Mouse (Mus musculus) embryonic stem cell, embryonic (primary cell): ENCODE data around the gene Obsl1.

Experiments used
- CTCF ChIA-PET, 4 experiments: fragments of 300-600 bp in 2 of 4; fragments of 350-600 bp in 2 of 4; sonication (Branson Sonifier 250); formaldehyde crosslinking; loops; one replicate each; lab custom pipeline; 2022; ENCODE audit warnings: inconsistent platforms in 2 of 4; lab: Charles Lee
- POLR2A ChIA-PET, 4 experiments: fragments of 300-600 bp in 2 of 4; fragments of 350-600 bp in 2 of 4; sonication (Branson Sonifier 250); formaldehyde crosslinking; loops; one replicate each; lab custom pipeline; 2022; ENCODE audit warnings: antibody characterized with exemption in 4 of 4, inconsistent platforms in 1 of 4; lab: Charles Lee

The Obsl1 gene

DNA sequence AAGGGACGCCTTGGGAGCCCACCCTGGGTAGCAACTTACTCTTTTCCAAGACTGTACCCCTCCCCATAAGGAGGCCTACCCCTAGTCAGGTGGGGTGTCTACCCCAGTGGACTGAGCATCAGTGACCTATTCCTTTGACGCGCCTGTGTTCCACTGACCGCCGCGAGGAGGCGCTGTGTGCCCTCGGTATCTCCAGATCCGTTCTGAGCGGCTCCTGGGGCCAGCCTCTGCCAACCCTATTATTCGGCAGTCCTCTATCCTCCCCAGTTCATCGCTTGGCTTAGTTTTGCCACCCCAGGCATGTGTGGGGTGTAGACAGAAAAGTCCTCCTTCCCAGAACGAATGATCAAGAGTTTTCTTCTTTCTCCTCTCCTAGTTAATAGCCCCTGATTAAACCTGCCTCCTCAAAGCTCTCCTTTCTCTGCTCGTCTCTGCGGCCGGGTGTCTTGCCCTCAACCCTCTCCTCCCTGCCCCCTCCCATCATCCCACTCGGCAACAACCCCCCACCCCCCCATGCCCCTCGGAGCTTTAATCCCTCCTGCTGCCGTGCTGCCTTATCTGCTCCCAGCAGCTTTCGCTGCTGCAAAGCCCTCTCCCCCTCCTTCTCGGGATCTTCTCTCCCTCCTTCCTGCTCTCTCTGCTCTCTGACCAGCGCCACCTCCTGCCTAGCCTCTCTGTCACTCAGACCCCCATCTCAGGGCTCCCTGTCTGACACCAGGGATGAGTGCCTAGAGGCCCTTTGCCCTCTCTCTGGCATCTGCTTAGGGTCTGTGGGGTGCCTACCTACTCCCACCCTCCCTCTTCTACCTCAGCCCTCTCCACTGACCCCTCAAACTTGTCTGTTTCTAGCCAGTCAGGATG lies 60.3 kb downstream of the Obsl1 start:
- CTCF ChIA-PET, result interaction anchor here in 3 of 4 experiments (0.6 to 4.5 kb wide), 13 partner anchors 8 to 573 kb away, joined by 3 to 28 read pairs (median 4); partner anchors contain the start of gene Gmppa (in 1 of the 3)
- POLR2A ChIA-PET, result interaction anchor here in 3 of 4 experiments (1.3 to 5.4 kb wide), 5 partner anchors 10 to 128 kb away, joined by 3 to 21 read pairs (median 4); partner anchors contain the start of genes Gmppa (in 3 of the 3), Chpf (in 1 of the 3), Dnpep (in 1 of the 3) and Tmem198 (in 1 of the 3)

- CTCF ChIA-PET, result interaction anchor here in 3 of 4 experiments (0.6 to 4.4 kb wide), 9 partner anchors 9 to 573 kb away, joined by 3 to 28 read pairs (median 4); partner anchors contain the start of gene Gmppa (in 1 of the 3)
- POLR2A ChIA-PET, result interaction anchor here in 2 of 4 experiments (1.3 to 5.4 kb wide), 5 partner anchors 9 to 127 kb away, joined by 3 to 21 read pairs (median 8); partner anchors contain the start of genes Gmppa (in 2 of the 2), Chpf (in 1 of the 2), Dnpep (in 1 of the 2) and Tmem198 (in 1 of the 2)
Observed at GRCm38 (mm10) chr1:75445141-75445701, 61.0 kb downstream of the Obsl1 start.

GRCm38 (mm10) chr1:75444208-75444607 lies 62.0 kb downstream of the Obsl1 start:
- ChIA-PET POLR2A (interaction anchor here in 3 of 4 experiments (0.5 to 2.0 kb wide), 14 partner anchors 9 to 139 kb away, joined by 3 to 11 read pairs (median 4); partner anchors contain the start of genes Gmppa (in 3 of the 3), Chpf (in 1 of the 3), Slc4a3 (in 1 of the 3) and Tmem198 (in 1 of the 3)), CTCF (interaction anchor here (0.5 to 2.9 kb wide), 16 partner anchors 9 to 101 kb away, joined by 3 to 18 read pairs (median 6); partner anchors contain the start of gene Gmppa (in 1 of the 4))

GRCm38 (mm10) chr1:75443247-75444024 lies 62.8 kb downstream of the Obsl1 start:
- POLR2A ChIA-PET, result interaction anchor here (0.5 to 2.0 kb wide), 44 partner anchors 8 to 263 kb away, joined by 3 to 12 read pairs (median 4); partner anchors contain the start of genes Gmppa (in 3 of the 4), Abcb6 (in 1 of the 4), Chpf (in 1 of the 4) and Slc4a3 (in 1 of the 4)
- CTCF ChIA-PET, result interaction anchor here (0.5 to 2.9 kb wide), 38 partner anchors 8 to 830 kb away, joined by 3 to 18 read pairs (median 4); partner anchors contain the start of genes Chpf (in 1 of the 4), Gmppa (in 1 of the 4), Slc4a3 (in 1 of the 4) and Tmem198 (in 1 of the 4)

DNA sequence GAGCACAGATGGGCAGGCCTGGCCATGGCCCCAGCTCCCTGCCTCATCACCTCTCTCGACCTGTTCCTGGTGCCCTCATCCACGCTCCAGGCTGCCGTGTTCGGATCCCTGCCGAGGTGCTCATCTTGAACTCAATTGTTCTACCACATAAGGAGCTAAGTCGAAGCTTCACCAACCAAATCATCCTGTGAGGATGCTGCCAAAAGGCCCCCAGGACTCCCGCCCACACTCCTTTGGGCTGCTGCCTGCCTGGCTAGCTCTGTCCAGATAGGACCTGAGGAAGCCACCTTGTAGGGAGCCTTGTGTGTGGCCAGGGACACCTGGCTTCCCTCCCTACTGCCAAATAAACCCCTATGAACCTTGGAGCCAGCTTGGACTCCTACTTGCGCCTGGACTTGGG lies 63.4 kb downstream of the Obsl1 start:
- ChIA-PET POLR2A (interaction anchor here (0.5 to 2.0 kb wide), 35 partner anchors 9 to 262 kb away, joined by 3 to 12 read pairs (median 4); partner anchors contain the start of genes Abcb6 (in 1 of the 4), Chpf (in 1 of the 4) and Tmem198 (in 1 of the 4)), CTCF (interaction anchor here in 3 of 4 experiments (0.6 to 2.9 kb wide), 32 partner anchors 9 to 829 kb away, joined by 3 to 18 read pairs (median 4); partner anchors contain the start of genes Chpf (in 1 of the 3) and Tmem198 (in 1 of the 3))

DNA sequence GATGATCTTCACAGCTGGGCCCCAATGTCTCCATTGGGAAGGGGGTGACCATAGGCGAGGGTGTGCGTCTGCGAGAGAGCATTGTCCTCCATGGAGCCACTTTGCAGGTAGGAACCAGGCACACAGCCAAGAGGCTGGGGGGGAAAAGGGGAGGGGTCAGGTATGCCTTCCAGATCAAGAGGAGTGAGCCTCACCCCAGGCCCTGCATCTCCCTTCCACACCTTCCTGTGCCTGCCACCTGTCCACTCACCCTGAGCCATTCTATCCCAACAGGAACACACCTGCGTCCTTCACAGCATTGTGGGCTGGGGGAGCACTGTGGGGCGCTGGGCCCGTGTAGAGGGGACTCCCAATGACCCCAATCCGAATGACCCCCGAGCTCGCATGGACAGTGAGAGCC lies 64.1 kb downstream of the Obsl1 start:
- POLR2A ChIA-PET, result interaction anchor here in 3 of 4 experiments (0.5 to 2.0 kb wide), 24 partner anchors 9 to 262 kb away, joined by 3 to 12 read pairs (median 4); partner anchors contain the start of genes Abcb6 (in 1 of the 3), Chpf (in 1 of the 3) and Tmem198 (in 1 of the 3)
- CTCF ChIA-PET, result interaction anchor here in 3 of 4 experiments (0.6 to 2.9 kb wide), 19 partner anchors 8 to 117 kb away, joined by 3 to 18 read pairs (median 8); partner anchors contain the start of genes Chpf (in 1 of the 3) and Tmem198 (in 1 of the 3)

GRCm38 (mm10) chr1:75441471-75441996 lies 64.7 kb downstream of the Obsl1 start:
- CTCF ChIA-PET, result interaction anchor here in 1 of 4 experiments (1.7 kb wide), 2 partner anchors 36 to 101 kb away, joined by 4 read pairs; no protein-coding TSS in a partner anchor

DNA sequence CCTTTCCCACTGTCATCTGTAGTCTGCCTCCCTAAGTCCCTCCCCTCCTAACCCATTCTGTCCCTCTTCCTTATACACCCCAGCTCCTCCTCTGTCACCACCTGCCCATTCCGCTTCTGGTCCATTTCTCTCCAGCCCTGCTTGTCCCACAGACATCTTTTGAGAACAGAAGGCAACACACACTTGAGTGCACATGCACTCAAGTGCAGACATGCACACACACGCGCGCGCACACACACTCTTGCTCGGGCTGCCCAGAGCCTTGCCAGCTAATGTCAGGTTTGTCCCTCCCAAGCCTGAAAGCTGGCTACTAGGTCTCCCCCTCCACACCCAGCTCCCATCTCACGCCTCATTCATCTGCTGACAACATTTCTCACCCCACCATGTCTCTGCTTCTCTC lies 65.6 kb downstream of the Obsl1 start:
- ChIA-PET CTCF (interaction anchor here in 1 of 4 experiments (0.6 to 1.7 kb wide), 2 partner anchors 20 to 37 kb away, joined by 3 to 4 read pairs; no protein-coding TSS in a partner anchor), POLR2A (interaction anchor here in 2 of 4 experiments (0.8 to 1.2 kb wide), 3 partner anchors 9 to 46 kb away, joined by 3 read pairs; no protein-coding TSS in a partner anchor)

More at GRCm38 (mm10) chr1:75441471-75441996, 64.7 kb downstream of the Obsl1 start:
- POLR2A ChIA-PET, result interaction anchor here in 3 of 4 experiments (0.6 to 2.0 kb wide), 8 partner anchors 13 to 354 kb away, joined by 3 to 12 read pairs (median 6); partner anchors contain the start of genes Chpf (in 1 of the 3) and Tmem198 (in 1 of the 3)

DNA sequence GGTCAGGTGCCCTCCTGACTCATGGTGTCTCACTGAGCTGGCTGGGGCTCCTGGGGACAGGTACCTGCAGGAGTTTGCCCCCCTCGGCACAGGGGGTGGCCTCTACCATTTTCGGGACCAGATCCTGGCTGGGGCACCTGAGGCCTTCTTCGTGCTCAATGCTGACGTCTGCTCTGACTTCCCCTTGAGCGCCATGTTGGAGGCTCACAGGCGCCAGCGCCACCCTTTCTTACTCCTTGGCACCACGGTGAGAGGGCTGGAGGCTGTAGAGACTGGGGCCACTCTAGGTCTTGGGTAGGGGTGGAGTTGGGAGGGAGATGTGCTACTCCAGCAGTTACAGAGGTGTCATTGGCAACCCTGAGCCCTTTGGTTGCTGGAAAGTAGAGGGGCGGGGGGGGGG lies 67.5 kb downstream of the Obsl1 start:
- ChIA-PET POLR2A (interaction anchor here in 1 of 4 experiments (0.6 kb wide), 1 partner anchor 25 kb away, joined by 4 read pairs; no protein-coding TSS in a partner anchor), CTCF (interaction anchor here in 2 of 4 experiments (0.6 to 1.0 kb wide), 3 partner anchors 13 to 423 kb away, joined by 3 read pairs; no protein-coding TSS in a partner anchor)

- ChIA-PET CTCF (interaction anchor here (0.5 to 4.6 kb wide), 59 partner anchors 8 to 634 kb away, joined by 3 to 57 read pairs (median 5); partner anchors contain the start of genes Chpf (in 1 of the 4), Cryba2 (in 1 of the 4), Dnpep (in 1 of the 4) and Tmem198 (in 1 of the 4)), POLR2A (interaction anchor here (0.6 to 2.9 kb wide), 54 partner anchors 8 to 1703 kb away, joined by 3 to 26 read pairs (median 4); partner anchors contain the start of genes Chpf (in 3 of the 4), Tmem198 (in 3 of the 4), Ankzf1 (in 2 of the 4) and Atg9a (in 2 of the 4))
Observed at GRCm38 (mm10) chr1:75435475-75436328, 70.5 kb downstream of the Obsl1 start, which contains the start of gene Gmppa. Gene Gmppa, plus strand, starts transcription at chr1:75435930.
